Mouse (Mus musculus) G1E (cell line): ENCODE data around the gene Grin2a. TPM values are rescaled to one million over a fixed set of nuclear protein-coding genes. Genes with fewer than 3 reads are reported as not detected.

Source experiments
- ATAC-seq: 2 replicates; pipeline ENCODE4 v1.8.0; 2016; ENCODE audit warnings: mild to moderate bottlenecking; ENCODE audit not compliant: insufficient number of reproducible peaks, poor library complexity, low FRiP score, severe bottlenecking; ENCODE audit errors: extremely low read depth
- DNase-seq: peaks from one replicate; pipeline ENCODE4 v3.0.0; 2012; ENCODE audit warnings: low spot score
- H3K27me3 ChIP-seq: 2 replicates; pipeline ENCODE4 v1.6.1; 2012; ENCODE audit warnings: mild to moderate bottlenecking, low read length, inconsistent platforms; ENCODE audit not compliant: insufficient read depth
- H3K36me3 ChIP-seq: replicated peaks from 2 replicates; pipeline ENCODE3; 2012; ENCODE audit warnings: mild to moderate bottlenecking, inconsistent platforms
- H3K4me1 ChIP-seq: 2 replicates; pipeline ENCODE4 v1.6.1; 2012; ENCODE audit warnings: low read depth, low read length, inconsistent platforms, mixed read lengths; ENCODE audit not compliant: insufficient read depth
- H3K4me3 ChIP-seq: 2 replicates; pipeline ENCODE4 v1.5.1; 2012; ENCODE audit warnings: low read depth, mild to moderate bottlenecking, inconsistent platforms, low read length, moderate library complexity, mixed read lengths
- H3K9me3 ChIP-seq: replicated peaks from 2 replicates; pipeline ENCODE4 v1.6.1; 2012; ENCODE audit warnings: inconsistent platforms
- CTCF ChIP-seq: IDR thresholded peaks from 2 replicates; pipeline ENCODE4 v1.5.1; 2012; ENCODE audit warnings: low read depth, low read length, inconsistent platforms, mixed read lengths
- GATA1 ChIP-seq: IDR thresholded peaks from 2 replicates; pipeline ENCODE4 v1.6.1; 2012; ENCODE audit warnings: borderline replicate concordance, low read length, inconsistent platforms, mixed read lengths
- GATA2 ChIP-seq: IDR thresholded peaks from 2 replicates; pipeline ENCODE4 v1.6.1; 2012; ENCODE audit warnings: low read depth, low read length, inconsistent platforms, borderline replicate concordance
- POLR2AphosphoS5 ChIP-seq: IDR thresholded peaks from 2 replicates; pipeline ENCODE4 v1.6.1; 2012; ENCODE audit warnings: low read depth, low read length, inconsistent platforms; ENCODE audit not compliant: insufficient replicate concordance
- TAL1 ChIP-seq: conservative IDR thresholded peaks from 2 replicates; pipeline ENCODE4 v1.6.1; 2012; ENCODE audit warnings: low read depth, low read length, inconsistent platforms, mixed read lengths
- polyA plus RNA-seq: library from polyadenylated mRNA; stranded (reverse); fragments of >175 nt; gene quantifications from 2 replicates; pipeline ENCODE4 v1.2.3, GENCODE M21; 2012
- total RNA-seq, 2 experiments: library from RNA; stranded (forward) in 1 of 2; stranded (reverse) in 1 of 2; fragments of 200-1000 nt in 1 of 2; fragments of >200 nt in 1 of 2; fragmentation: Nextera tagmentation in 1 of 2; gene quantifications; 2 replicates each; pipeline ENCODE4 v1.2.3; 2014 to 2017

Grin2a gene
- total and polyA plus RNA-seq, 3 experiments, result 0.16 TPM; not detected in 2

- TF ChIP-seq CTCF (no peak), GATA1 (no peak), POLR2AphosphoS5 (no peak), TAL1 (no peak), GATA2 (no peak)
Observed at GRCm38 (mm10) chr16:9910672-9911071, 84.7 kb downstream of the Grin2a start.

DNA sequence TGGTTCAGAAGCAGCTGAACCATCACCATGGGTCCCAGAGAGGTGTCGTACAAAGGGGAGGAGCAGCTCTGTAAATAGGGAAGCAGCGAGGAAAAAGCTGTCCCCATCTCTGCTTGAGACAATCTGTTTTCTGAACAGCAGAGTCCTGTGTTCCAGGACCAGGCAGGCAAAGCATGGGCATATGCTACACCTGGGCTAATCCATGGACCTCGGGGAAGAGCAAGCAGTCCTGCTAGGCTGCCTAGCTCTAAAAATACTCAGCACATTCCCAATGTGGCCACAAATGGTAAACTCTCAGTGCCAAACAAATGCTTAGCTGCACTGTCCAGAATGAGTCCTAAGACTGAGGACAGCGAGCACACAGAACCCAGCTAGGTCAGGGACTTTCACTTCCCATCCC lies 86.1 kb downstream of the Grin2a start:
- no peak for DNase-seq
- H3K4me1 ChIP-seq, result no peaks in the 10 kb centered on the region
- H3K27me3 ChIP-seq, result no peaks in the 10 kb centered on the region
- no peak for ATAC-seq
- H3K36me3 ChIP-seq, result no peaks in the 10 kb centered on the region
- H3K9me3 ChIP-seq, result no peaks in the 10 kb centered on the region
- no peak overlapping the region for H3K4me3 ChIP-seq
- no peak for TF ChIP-seq GATA2
- TF ChIP-seq TAL1, result no peak
- TF ChIP-seq POLR2AphosphoS5, result no peak
- TF ChIP-seq GATA1, result no peak
- no peak for TF ChIP-seq CTCF

More at GRCm38 (mm10) chr16:9910672-9911071, 84.7 kb downstream of the Grin2a start:
- ATAC-seq (no peak), DNase-seq (no peak)
- H3K36me3 ChIP-seq, result no peaks in the 10 kb centered on the region
- no peaks in the 10 kb centered on the region for H3K4me1 ChIP-seq
- no peak overlapping the region for H3K4me3 ChIP-seq
- no peaks in the 10 kb centered on the region for H3K9me3 ChIP-seq
- H3K27me3 ChIP-seq, result no peaks in the 10 kb centered on the region

GRCm38 (mm10) chr16:9904443-9904842 lies 90.9 kb downstream of the Grin2a start:
- H3K36me3 ChIP-seq, result no peaks in the 10 kb centered on the region
- H3K4me3 ChIP-seq, result no peak overlapping the region
- DNase-seq, result no peak
- H3K4me1 ChIP-seq, result no peaks in the 10 kb centered on the region
- ATAC-seq, result no peak
- H3K27me3 ChIP-seq, result peaks cover 3% of the 10 kb centered on the region; the same call in 1 of the 2 replicates
- H3K9me3 ChIP-seq, result no peaks in the 10 kb centered on the region
- TF ChIP-seq GATA2, result no peak
- no peak for TF ChIP-seq POLR2AphosphoS5
- no peak for TF ChIP-seq GATA1
- TF ChIP-seq TAL1, result no peak
- no peak for TF ChIP-seq CTCF

DNA sequence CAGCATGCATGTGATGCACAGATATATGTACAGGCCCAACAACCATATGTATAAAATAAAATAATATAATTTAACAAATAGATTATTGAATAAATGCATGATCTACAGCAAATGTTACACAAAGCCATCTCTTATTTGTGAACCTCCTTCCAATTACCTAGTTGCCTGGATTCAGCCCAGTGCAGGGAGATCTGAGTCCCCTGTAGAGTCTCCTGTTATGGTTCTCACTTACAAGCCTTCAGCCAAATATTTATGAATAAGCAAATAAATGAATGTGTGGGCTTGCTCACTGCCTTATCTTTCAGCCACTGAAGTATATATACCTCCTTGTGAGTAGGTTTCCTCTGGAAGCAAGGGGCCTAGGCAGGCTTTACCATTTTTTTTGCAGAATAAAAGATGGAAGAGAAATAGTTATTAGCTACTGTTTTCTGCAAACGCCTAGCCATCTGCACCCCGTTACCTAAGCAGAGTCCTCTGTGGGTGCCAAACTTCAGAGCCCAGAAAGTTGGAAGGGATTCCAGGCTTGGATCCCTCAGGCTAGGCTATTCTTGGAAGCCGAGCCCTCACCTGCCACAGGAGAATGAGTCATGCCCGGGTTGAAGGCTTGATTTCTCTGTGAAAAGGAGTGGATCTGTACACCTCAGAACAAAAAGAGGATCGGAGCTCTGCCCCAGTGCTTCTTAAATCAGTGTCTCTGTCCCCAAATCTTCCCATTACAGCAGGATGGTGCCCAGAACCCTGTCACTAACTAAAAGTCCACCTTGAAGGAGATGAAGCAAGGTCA lies 92.5 kb downstream of the Grin2a start:
- ATAC-seq, result no peak
- Histone ChIP-seq H3K9me3 (no peaks in the 10 kb centered on the region), H3K4me1 (no peaks in the 10 kb centered on the region), H3K36me3 (no peaks in the 10 kb centered on the region), H3K4me3 (no peak overlapping the region), H3K27me3 (peaks cover 3% of the 10 kb centered on the region; the same call in 1 of the 2 replicates)
- no peak for TF ChIP-seq POLR2AphosphoS5
- no peak for TF ChIP-seq CTCF
- TF ChIP-seq TAL1, result no peak
- no peak for TF ChIP-seq GATA2
- TF ChIP-seq GATA1, result no peak
- DNase-seq, result no peak

DNA sequence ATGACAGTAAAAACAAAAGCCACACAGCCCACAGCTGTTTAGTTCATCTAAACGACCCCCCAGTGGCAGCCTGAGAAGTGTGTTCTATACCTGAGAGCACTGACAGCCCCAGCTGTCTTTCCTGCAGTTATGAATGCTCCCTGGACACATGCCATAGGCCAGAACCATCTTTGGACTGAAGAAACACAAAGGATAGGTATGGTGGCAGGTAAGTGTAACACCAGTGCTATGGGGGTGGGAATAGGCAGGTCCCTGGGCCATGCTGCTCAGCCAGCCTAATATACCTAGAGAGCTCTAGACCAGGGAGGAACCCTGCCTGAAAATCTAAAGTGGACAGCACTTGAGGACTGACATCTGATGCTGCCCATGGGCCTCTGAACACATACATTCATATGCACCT lies 93.9 kb downstream of the Grin2a start:
- Histone ChIP-seq H3K27me3 (peaks cover 3% of the 10 kb centered on the region; the same call in 1 of the 2 replicates), H3K36me3 (no peaks in the 10 kb centered on the region), H3K4me3 (no peak overlapping the region), H3K9me3 (no peaks in the 10 kb centered on the region), H3K4me1 (no peaks in the 10 kb centered on the region)
- DNase-seq, result no peak
- TF ChIP-seq CTCF, result no peak
- TF ChIP-seq GATA2, result no peak
- no peak for TF ChIP-seq TAL1
- no peak for TF ChIP-seq GATA1
- no peak for TF ChIP-seq POLR2AphosphoS5
- ATAC-seq, result no peak

DNA sequence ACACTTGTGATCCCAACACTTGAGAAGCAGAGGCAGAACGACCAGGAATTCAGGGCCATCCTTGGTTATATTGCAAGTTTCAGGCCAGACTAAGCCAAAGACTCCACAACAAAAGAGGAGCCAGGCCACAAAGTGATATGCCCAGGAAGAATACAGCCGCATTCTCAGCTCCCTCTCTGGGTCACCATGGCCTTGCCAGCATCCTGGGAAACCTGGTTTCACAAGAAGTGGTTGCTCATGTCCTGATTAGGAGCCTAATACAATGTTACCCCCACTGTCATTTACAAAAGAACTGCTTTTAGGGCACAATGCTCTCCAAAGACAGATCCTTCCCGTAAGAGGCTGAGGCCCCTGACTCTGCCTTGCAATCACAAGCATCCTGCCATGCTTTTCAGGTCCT lies 94.4 kb downstream of the Grin2a start:
- H3K4me1 ChIP-seq, result no peaks in the 10 kb centered on the region
- H3K9me3 ChIP-seq, result no peaks in the 10 kb centered on the region
- TF ChIP-seq CTCF, result no peak
- no peak overlapping the region for H3K4me3 ChIP-seq
- ATAC-seq (no peak), DNase-seq (no peak)
- H3K27me3 ChIP-seq, result peaks cover 3% of the 10 kb centered on the region; the same call in 1 of the 2 replicates
- H3K36me3 ChIP-seq, result no peaks in the 10 kb centered on the region
